Mouse (Mus musculus) kidney, adult 11 months (tissue): ENCODE data around the gene Smarca1.

Experiments
- DNase-seq: peaks from one replicate; pipeline ENCODE4 v3.0.0; 2022

The Smarca1 gene

DNA sequence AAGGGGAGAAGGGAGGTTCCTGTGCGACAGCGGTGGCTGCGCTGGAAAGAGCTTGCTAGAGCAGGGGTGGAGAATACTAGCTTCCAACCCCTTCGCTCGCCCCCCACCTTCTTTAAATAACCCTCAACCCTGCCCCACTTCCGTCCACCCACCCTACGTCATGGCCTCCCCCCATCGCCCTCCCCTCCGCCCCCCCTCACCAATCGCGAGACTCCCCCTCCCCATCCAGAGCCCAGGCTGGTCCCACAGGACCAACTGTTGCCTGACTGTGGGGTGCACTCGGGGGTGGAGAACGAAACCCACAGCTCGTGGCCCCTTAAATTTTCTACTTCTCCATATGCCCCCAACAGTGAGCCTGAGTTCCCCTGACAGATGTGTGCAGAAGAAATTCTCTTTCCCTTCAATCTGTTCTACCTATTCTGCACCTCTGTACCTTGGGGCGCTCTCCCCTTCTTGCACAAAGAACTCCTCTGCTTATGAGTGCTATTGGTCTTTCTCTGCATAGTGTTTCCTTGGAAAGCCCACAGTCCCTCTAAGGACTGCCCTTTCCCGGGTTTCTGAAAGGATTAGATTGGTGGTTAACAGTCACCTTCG, at the start of gene Smarca1:
Smarca1 (minus strand) TSS at position 544 of the 594 bp plus-strand sequence.
- no peak for DNase-seq

DNA sequence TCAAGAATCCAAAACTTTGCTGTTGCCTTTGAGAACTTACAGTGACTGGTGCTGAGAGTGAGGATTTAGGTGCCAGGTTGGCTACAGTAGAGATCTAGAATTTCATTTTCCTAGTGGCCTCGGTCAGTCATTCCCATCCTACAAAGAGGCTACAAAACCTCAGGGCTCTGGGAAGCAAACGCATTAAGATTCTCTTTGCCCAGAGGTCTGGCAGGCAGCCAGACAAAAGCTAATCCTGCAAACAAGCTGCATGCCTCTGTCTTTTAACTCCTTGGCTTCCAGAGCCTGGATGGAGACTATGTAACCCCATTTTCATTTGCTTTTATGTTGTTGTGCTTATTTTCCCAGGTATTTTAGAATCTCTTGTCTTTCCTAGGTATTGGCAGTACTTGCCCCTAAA, 45.0 kb upstream of the Smarca1 start:
- DNase-seq: no peak

DNA sequence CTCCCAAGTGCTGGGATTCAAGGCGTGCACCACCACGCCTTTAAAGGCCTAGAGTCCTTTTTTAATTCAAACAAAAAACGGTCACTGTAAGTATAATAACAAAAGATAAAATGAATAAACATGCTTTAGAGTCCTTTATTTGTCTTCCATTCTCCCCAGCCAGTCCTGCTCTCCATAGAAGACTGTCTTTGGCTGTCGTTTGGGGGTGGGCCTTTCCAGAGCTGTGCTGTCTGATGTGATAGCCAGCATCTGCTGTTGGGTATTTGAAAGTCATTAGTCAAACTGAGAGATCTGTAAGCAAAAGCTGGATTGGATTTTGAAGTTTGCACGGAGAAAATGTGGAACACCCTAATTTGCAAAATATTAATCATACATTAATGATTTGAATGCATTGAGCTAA, 44.1 kb upstream of the Smarca1 start:
- DNase-seq: no peak

DNA sequence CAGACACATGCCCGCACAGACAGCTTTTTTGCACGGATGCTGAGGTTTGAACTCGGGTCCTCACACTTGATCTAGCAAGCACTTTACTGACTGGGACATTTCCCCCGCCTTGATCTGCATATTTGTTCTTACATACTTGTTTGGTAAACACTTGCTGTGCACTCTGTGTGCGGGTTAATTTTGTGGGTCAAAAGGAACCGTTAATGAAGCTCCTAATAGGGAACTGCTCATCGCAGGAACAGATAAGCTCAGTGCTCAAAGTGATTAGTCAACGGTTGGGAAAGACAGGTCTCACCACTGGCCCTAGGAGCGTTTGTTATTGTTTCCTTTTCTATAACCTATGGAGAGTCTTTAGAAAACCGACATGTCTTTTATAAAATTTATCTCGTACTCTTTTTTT, 41.6 kb upstream of the Smarca1 start:
- DNase-seq: no peak

DNA sequence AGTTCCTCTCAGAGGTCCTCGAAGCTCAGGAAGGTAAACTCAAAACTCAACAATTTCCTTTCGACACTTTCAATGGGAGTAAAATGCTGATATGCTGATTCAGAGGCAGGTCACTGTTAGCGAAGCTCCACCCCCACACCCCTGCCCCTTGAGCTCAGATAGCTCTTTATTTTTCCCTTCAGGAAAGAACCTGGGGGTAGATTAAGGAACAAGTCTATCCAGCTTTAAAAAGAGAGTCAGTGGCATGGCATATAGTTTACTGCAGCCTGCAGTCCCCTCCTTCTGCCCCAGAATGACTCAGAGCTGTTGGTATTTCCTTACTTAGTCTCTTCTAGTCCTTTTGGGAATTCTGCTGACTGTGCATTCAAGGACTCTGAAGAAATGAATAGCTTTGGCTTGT, 37.7 kb upstream of the Smarca1 start:
- DNase-seq: no peak

DNA sequence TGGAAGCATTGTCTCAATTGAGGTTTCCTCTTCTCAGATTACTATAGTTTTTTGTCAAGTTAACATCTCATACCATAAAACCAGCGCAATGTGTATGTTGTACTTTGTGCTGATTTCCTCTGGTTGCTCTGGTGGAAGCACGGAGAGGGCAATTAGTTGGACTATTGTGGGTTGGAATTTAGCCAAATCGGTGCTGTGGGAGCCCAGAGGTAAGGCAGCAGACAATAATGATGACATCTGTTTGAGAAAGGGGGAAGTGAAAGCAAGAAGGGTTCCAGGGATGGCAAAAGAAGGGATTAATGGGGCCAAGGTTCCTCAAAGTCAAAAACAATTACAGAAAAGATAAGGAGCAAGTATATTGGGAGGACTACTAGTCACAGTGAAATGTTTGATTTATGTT, 35.2 kb upstream of the Smarca1 start:
- DNase-seq: no peak

DNA sequence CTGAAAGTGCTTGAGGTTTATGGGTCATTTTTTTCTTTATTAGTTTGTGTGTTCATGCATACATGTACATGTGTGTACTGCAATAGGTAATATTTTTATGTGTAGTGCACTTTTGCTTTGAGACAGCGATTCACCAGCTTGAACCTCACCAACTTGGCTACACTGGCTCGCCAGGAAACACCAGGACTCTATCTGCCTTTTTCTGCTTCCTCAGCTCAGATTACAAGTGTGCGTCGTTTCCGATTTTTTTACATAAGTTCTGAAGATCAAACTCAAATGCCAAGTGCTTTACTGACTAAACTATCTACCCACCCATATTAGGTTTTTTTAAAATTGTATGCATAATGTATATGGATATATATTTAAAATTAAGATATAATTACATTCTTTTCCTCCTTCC, 27.8 kb upstream of the Smarca1 start:
- no peak for DNase-seq

DNA sequence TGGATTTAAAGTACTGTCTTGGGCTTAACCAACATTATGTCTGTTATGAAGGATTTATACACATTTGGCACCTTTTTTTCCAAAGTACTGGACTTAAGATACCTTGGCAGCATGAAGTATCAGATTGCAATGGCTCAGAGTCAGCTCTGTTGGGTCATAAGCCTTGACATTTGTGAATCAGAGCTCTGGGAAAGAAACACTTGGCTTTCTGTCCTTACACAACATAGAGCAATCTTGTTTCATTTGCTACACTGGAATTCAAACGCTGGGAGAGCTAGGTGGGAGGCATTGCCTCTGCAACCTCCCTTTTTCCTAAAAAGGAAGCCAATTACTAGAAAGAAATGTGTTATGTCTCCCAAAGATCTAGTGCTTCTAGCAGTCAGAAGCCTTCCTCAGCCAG, 24.1 kb upstream of the Smarca1 start:
- DNase-seq: no peak

DNA sequence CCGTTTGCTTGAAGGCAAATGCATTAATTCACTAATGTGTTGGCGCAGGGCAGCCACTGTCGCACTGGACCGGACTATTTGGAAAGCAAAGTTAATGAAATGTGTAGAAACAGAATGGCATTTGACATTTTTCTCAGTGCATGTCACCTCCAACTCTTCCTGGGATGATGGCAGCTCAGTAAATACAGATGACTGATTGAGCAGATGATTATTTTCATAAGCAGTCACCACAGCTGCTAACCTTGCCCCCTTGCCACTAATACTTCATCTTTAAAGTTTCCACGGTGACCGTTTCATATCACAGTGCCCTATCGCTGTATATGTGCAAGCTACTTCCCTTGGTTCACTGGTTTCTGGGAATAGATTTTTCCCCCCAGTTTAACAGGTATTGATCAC, 20.8 kb upstream of the Smarca1 start:
- no peak for DNase-seq

DNA sequence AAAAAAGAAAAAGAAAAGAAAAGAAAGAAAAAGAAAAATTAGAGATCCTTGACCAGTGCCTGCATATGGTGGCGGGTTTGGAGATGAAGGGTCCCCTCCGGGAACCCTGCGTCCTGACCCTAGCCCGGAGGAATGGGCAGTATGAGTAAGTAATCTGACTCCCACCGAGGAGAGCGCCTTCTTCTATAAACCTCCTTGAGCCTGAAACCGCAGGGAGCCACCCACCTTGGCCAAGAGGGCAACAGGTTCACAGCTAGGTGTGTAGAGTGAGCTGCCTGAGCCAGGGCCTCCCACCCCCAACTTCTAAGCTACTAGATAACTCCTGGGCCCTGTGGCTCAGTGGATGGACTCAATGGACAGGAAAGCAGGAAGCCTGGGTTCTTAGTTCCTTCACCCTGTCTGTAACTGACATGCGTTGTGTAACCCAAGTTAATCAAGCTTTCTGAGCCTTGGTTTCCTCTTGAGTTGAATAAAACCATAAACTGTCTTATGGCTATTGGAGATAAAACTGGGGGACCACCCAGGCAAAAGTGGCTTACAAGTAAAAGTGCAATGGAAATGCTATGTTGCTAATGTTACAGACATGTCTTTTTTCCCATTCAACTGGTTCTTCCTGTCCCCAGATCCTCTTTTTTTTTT, 20.2 kb upstream of the Smarca1 start:
- DNase-seq: peak; percentile 12

DNA sequence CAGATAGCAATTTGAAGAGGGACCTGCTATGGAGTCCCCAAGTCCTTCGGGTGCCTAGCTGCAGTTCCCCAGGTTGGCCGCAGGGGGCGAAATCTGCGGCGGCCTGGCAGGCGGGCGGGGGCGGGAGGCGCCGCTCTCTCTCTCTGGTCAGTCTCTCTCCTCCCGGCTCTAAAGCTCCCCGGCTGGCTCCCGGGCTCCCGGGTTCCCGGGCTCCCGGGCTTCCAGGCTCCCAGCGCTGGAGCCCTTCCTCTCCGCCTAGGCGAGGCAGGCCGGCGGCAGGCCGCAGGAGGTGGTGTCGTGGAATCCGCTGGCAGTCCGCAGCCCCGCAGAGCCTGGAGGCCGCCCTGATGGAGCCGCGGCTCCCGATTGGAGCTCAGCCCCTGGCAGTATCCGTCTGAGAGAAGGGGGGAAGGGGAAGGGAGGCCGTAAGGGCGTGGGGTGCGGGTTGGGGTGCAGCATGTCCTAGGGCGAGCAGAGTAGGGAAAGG, 19.6 kb upstream of the Smarca1 start, which contains the start of gene Ocrl:
Ocrl (plus strand) TSS at position 82 of the 487 bp plus-strand sequence.
- peak; percentile 45 for DNase-seq

DNA sequence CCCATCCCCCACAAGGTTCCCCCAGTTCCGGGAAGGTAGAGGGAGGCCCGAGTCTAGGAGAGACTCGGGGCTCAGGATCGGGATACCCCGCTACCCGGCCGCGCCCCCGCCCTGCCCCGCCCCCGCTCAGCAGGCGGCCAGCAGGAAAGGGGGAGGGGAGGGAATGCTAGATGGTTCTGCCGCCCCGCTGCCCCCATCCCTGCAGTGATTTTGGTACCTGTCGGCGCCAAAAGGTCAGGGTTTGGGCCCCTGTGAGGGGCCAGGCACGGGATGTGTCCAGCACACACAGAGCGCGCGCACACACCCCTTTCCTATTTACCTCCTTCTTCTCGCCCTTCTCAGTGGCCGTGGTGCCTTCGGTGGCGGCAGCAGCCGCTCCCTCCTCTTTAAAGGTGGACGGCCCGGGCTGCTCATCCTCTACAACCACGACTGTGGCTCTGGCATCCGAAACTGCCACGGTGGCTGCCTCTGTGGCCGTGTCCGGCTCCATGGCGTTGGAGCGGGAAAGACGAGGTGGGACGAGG, 805 bp downstream of the Smarca1 start:
- DNase-seq: no peak

DNA sequence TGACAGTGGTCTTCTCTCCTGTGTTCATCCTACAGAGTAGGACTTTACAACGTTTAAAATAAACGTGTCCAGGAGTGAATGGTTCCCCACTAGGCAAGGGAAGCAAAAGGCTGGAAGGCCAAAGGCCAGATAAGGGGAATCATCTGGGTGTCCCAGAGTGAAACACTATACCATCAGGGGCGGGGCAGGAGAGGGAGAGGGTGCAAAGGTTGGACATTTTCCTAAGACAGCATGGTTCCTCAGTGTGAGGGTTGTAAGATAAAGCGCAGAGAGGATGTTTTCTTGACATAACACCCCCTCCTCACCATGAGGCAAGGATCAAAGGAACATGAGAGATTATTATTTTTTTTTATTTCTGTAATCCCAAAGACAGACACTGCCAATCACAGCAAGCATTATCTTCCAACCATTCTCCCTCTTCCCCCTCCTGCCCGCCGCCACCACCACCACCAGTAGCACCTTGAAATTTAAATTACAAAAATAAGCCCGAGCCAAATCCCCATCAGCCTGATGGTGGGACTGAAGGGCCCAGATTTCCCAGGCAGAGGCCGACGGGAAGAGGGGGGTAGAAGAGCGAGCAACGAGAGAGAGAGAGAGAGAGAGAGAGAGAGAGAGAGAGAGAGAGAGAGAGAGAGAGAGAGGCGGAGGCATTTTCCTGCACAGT, 1.4 kb downstream of the Smarca1 start:
- no peak for DNase-seq

DNA sequence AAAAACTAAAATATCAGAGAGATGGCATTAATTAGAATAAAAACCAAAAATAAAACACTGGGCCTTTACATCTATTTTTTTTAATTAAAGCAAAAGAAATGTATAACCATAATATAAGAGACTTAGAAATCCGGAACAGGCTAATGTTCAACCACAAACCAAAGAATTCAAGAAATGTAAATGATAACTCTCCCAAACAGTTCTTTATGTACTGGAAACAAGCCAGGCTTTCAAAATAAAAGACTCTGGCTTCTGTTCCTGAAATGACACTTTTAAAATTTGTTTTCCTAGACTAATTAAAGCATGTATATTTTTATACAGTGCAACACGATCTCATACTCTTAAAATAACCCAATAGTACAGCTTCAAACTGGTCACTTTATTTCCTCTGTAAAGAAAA, 5.4 kb downstream of the Smarca1 start:
- DNase-seq: no peak

DNA sequence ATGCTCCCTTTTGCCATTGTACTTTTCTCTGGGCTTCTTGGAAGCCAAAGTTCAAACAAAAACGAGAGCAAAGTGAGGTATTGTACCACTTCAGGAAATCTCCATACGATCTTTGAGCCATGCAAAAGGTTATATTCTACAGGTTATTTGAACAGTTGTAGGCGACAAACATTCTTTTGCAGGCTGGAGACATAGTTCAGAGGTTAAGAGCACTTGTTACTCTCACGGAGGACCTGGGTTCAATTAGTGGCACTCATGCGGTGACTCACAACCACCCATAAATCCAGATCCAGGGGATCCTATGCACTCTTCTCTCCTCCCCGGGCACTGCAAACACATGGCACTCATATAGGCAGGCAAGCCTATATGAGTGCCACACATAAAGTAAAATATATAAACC, 10.0 kb downstream of the Smarca1 start:
- DNase-seq: no peak

DNA sequence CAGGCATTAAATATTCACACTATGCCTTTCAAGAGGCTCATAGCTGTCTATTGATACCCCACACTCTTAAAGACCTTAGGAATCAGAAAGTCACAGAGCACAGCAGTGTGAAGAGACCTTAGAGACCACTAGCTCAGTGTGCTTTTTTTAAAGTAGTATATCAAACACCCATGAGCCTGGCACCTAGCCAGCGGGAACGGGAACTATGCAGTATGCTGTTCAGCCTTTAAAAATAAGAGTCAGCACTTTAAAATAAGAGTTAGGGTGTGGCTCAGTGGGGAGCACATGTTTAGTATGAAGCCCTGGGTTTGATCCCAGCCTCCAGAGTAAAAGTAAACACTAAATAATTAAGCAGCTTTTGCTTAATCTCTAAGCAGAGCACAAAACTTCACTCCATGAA, 12.7 kb downstream of the Smarca1 start:
- no peak for DNase-seq

DNA sequence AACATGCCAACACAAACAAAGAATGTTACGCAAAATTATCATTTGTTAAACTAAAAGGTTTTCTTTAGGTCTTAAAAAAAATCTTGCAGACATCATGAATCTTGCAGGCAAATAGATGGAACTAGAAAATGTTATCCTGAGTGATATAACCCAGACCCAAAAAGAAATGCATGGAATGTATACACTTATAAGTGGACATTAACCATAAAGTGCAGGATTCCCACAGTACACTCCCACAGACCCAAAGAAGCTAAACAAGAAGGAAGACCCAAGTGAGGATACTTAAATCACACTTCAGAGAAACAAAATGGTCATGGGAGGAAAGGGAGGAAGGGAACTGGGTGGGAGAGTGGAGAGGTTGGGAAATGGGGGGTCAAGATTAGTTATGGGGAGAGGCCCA, 34.2 kb downstream of the Smarca1 start:
- no peak for DNase-seq

DNA sequence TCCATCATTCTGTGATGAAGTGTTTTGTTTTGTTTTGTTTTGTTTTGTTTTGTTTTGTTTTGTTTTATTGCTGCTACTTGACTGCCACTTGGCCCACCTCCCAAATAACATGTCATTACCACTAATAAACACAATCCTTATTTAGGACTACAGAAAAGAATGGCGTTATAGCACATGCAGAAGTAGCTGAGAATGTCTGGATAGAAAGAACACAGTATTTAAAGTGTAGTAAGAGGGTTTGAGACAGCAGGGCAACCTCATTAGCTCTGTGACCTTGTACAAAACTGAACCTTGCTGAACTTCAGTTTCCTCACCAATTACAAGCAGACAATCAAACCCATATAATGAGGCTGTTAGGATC, 57.0 kb downstream of the Smarca1 start:
- no peak for DNase-seq

DNA sequence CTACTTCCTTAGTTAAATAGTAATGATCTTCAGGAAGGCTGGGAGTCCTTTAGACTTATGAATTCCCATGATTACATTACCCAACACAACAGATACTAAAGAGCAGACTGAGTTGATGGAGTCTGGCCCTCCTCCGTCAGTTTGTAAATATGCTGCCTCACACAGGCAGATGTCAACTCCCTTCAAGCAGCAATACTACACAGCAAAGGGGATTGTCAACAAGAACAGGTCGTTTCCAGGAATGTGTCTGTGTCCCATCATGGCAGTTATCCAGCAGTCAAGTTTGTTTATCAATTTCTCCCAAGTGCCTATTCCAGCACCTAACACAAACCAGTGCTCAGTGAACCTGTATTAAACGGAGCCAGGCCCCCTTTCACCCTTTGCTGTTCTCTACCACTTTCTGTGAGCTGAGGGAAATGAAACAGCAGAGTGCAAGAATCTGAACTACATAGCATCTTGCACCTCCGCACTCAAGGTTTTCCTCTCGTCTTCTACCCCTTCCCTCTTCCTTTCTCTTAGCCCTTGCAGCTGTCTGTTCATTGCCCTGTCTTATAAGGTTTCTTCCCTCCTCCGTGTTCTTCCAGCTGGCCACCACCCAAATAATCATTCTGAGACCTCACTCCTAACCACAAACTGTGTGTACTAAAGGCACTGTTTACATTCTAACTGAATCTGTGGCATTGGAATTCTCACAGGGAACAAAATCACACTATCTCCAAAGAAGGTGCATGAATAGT, 57.5 kb downstream of the Smarca1 start:
- no peak for DNase-seq

DNA sequence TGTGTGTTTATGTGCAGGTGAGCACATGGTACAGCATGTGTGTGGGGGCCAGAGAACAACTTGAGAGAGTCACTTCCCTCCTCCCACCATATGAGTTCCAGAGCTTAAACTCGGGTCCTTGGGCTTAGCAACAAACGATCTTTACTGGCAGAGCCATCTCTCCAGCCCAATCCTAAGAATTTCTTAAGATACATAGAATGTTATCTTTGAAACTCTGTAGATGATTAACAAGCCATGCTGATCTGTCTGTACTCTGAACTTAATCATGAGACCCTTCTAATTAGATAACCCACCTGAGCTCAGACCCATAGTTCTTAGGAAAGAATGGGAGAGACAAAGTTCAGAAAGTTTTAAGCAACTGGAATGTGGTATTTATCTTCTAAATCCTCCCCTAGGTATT, 59.3 kb downstream of the Smarca1 start:
- DNase-seq: no peak

DNA sequence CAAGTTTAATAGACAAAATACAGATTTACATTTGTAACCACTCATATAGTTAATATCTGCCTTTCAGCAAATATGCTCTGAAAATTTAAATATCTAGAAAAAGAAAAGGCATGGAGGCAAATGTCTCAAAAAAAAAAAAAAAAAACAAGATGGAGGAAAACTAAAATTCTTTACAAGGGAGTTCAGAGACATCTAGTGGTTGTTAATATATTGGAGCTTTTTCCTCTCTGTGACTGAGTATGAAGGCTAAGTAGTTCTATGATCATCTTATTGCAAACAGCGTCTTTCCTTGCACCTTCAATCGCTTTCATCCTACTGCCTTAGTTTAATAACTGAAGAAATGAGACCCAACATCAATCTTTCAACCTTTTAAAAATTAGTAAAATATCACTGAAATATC, 72.2 kb downstream of the Smarca1 start:
- DNase-seq: no peak

DNA sequence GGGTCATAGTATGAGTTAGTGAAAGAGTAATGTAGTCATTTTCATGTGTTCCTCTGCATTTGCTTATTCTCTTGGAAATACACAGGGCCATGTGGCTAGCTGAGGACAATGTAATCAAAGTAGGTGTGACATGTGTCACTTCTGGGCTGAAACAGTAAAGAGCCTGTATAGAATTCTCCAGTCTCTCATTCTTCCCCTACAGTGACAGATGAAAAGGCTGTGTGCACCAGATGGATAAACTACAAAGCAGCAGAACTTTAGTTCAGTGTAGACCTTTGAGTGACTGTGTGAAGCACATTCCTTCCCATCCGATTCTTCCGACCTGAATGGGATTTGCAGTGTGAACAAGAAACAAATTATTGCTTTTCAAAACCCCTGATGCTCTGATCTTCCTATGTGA, 84.1 kb downstream of the Smarca1 start:
- no peak for DNase-seq

DNA sequence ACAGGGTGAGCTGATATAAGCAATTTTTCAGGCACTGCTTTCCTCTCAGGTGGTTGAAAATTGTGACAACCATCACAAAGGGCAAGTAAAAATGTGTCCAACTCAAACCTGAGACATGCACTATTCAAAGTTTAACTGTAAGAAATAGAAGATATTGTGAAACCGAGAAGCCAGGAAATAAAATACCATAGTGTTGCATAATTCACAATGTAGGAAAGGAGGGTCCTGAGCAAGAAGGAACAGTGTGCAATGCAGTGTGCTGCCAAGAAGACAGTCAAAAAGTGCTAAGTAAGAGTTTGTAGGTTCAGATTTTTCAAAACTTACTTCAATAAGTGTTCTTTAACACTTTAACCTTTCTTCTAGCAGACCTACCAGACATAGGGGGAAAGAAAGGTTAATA, 128.3 kb downstream of the Smarca1 start:
- no peak for DNase-seq

DNA sequence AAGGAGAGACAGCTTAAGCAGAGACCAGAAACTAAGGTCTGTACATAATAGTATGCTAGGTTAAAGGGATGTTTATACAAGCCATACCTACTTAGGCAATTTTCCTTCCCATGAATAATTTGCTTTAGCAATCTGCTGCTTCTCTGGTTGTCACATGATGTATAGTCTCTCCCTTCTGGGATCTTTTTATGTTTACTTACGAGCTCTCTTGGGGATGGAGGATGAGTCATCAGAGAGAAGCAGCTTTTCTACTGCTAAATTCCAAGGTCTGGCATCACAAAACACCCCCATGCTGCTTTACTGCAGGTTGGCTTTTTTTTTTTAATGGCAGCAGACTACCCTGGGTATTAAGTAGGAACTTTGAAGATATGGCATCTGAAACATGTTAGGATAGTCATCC, 132.6 kb downstream of the Smarca1 start:
- DNase-seq: no peak
